Mouse (Mus musculus): ENCODE measurements around the gene Yme1l1.

Gene Yme1l1

DNA sequence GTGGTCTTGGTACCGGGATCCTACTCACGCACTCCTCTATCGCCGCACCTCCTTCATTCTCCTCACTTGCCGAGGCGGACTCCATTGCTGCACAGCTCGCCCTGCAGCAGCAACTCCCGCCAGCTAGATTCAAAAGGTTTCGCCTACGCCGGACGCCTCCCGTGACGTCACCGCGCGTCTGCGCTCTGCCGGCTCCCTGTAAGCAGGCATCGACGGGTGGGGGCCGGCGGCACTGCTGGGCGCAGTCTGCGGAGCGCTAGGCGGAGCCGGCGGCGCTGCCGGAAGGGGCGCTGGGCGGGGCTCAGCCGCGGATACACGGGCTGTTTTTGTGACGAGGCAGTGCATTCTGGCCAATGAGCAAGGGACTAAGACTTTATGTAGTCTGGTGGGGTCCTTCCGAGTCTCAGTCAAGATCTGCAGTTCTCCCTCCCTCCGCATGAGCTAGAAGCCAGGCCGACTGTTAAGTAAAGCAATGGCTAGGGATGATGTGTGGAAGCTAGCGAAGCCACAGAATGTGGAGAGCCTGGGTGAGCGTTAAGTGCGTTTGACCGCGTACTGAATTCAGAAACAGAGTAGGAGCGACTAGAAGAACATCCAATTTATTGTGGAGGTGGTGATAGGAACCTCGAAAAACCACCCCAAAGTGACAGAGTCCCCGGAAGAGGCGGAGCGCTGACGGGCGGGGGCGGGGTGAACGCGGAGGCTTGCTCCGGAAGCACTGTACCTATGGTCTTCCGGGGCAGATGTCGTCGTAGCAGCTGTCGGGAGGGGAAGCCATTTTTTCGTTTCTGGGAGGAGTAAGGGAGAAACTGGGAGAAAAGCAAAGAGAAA, at the start of gene Yme1l1, which contains the start of gene Mastl:
TSS of gene Yme1l1 (plus strand) at position 593 of the 831 bp plus-strand sequence.
TSS of gene Mastl (minus strand) at position 248 of the 831 bp plus-strand sequence.
- peak; percentile 94 to 95 for DNase-seq (ENCODE audit: low spot score in 2 of 2)

DNA sequence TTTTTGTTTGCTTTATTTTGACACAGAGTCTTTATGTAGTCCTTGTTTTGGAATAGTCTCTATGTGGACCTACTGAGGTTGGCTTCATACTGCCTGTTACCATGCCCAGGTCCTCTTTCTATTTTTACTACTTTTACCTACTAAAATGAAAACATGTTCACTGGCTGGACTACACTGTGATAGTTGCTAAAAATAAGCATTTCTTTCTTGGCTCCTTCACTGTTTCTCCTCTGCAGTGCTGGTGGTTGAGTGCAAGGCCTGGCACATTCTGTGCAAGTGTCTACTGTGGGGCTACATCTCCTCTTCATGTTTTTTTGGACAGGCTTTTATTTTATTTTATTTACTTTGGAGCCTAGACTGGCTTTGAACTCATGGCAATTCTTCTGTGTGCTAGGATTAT, 36.6 kb upstream of the Yme1l1 start:
- no peak for DNase-seq (ENCODE audit: low spot score in 2 of 2)

DNA sequence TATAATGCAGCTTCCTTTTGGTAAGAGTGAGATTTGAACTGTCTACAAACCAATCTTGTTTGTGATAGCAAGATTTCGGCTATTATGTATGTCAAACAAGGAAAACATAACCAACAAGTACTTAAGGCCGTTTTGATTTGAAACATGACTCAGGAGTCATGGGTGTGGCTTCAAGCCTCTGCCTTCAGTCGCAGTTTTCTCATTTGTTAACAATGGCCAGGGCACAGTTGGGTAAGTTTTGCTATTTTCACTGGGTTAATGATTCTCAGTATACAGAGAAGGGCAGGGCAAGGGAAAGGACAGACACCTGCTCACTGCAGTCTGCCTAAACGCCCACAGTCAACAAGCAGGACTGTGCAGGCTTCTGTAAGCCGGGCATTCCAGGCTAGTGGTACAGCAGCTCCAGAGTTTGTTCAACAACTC, 959 bp upstream of the Yme1l1 start:
- DNase-seq (ENCODE audit: low spot score in 2 of 2) = no peak

- no peak for DNase-seq (ENCODE audit: low spot score in 2 of 2)
Observed at GRCm38 (mm10) chr2:23156608-23157081, 476 bp downstream of the Yme1l1 start.

GRCm38 (mm10) chr2:23172305-23172704, 16.1 kb downstream of the Yme1l1 start:
- DNase-seq (ENCODE audit: low spot score in 2 of 2) = no peak

DNA sequence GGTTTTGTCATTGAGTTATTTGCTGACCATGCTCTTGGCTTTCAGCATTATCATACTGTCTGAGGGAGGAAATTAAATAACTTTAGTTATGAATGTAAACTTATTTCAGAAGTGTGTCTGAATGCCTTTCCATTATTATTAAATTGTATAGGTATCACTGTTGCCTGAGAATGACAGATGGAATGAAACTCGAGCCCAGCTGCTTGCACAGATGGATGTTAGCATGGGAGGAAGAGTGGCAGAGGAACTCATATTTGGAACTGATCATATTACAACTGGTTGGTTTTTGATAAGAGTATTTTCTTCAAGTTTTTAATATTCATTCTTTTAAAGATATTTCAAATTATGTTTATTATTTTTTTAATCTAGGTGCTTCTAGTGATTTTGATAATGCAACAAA, 38.2 kb downstream of the Yme1l1 start:
- DNase-seq (ENCODE audit: low spot score in 2 of 2) = no peak

GRCm38 (mm10) chr2:23201034-23201433, 44.9 kb downstream of the Yme1l1 start:
- no peak for DNase-seq (ENCODE audit: low spot score in 2 of 2)

DNA sequence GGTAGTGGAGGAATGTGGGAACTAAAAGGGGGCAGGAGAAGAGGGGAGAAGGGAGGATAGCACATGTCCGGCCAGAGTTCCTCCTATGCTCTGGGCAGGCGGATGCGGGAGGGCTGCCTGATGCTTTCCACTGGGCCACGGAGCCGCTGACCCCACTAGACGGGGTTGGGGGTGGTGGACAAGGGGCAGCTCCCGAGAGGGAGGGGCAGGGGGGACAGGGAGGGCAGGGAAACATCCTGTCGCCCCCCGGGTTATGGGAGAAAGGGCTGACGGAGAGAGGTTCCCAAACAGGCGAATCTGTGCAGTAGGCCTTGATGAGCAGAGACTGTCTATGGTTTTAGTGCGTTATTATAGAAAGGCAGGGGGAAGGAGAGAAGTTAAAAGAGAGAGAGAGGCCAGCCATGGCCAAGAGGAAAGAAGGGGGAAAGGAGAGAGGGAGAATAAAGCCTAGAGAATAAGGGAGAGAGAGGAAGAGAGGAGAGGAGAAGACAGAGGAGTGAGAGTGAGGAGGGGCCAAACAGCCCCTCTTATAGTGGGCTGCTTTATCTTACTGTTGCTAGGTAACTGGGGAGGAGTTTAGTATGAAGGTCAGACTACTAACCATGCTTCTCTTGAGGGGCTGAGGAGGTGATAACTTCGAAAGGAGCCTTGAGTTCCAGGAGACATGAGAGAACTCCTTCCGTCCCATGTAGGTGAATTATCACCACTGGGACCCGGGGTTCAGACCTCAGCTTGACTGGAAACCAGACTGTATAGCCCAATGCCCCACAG, 46.9 kb downstream of the Yme1l1 start:
- no peak for DNase-seq (ENCODE audit: low spot score in 2 of 2)

- DNase-seq (ENCODE audit: low spot score in 2 of 2) = no peak
Observed at GRCm38 (mm10) chr2:23207070-23207526, 50.9 kb downstream of the Yme1l1 start, which contains the start of gene 4931423N10Rik. Gene 4931423N10Rik, plus strand, starts transcription at chr2:23207476.

DNA sequence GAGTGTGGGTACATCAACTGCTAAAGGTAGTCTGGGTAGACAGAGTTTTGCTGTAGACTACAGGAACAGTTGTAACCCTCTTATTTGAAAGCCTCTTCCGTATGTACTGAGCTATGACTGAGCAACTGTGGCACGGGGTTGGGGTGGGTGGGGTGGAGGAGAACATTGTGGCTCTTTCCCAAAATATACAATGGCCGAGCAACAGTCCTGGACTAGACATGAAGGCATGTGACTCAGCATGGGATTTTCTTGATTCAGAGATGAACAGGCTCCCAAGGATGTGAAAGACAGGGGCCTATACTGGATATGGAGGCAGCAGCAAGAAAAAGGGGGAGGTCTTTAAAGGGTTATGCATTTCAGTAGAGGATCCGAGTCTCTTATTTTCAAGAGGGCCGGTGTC, 57.5 kb downstream of the Yme1l1 start:
- no peak for DNase-seq (ENCODE audit: low spot score in 2 of 2)

GRCm38 (mm10) chr2:23225199-23225598, 69.0 kb downstream of the Yme1l1 start:
- no peak for DNase-seq (ENCODE audit: low spot score in 2 of 2)

- DNase-seq (ENCODE audit: low spot score in 2 of 2) = no peak
Observed at GRCm38 (mm10) chr2:23228463-23228862, 72.3 kb downstream of the Yme1l1 start.

DNA sequence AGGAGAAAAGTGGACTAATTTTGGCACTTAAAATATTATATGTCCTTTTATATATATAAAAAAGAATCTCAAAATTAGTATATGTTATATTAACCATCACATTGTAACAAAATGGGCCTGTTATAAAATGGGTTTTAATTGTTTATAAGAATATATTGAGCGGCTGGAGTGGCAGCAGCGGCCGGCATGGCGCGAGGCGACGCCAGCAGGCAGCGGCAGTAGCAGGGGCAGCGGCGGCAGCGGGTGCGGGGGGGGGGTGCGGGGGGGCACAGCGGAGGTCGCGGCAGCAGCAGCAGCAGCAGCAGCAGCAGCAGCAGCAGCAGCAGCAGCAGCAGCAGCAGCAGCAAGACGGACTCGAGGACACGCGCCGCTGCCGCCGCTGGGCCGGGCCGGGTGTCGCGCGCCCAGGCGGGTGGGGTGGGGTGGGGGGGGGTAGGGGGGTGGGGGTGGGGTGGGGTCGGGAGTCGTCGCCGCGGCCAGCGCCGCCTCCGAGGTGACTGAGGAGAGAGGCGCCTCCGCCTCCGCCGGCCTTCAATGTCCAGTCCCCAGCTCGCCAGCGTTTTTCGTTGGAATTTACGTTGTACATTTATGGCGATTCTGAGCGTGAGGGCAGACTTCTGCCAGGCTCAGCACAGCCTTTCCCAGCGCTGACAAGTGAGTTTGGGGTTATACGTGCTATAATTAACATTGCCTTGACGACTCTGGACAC, 78.0 kb downstream of the Yme1l1 start:
- DNase-seq (ENCODE audit: low spot score in 2 of 2) = no peak

All from frontal cortex, postnatal 25 days (tissue).